Mouse (Mus musculus) kidney, postnatal 14 days (tissue): ENCODE measurements around the gene Mrpl58.
"Not testable (repeated sequence)": the region's sequence is repeated elsewhere in the genome, so short reads cannot be mapped to it uniquely, and the experiment has no call there.

Source experiments
- DNase-seq: peaks from one replicate; pipeline ENCODE4 v3.0.0; 2022; ENCODE audit warnings: mixed read lengths

Mrpl58 gene

DNA sequence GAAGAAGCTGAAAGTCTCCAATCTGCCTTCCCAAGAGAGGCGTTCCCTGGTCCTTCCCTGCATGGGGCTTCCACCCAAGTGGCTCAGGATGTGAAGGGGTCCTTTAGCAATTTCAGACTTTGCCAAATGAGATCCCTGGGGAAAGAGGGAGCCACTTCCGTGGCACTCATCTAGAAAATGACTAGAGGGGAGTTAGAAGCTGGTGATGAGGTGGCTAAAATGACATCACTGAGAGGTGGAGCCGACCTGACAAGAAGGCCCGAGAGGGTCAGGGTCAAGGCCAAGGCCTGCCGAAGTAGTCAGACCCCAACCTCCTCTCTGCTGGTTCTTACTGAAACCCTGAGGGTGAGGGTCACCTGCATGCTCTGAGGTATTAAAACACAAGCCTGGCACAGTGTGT lies 20.7 kb upstream of the Mrpl58 start:
- no peak for DNase-seq

GRCm38 (mm10) chr11:115383701-115384474 lies 19.7 kb upstream of the Mrpl58 start:
- peak; percentile 49 for DNase-seq

DNA sequence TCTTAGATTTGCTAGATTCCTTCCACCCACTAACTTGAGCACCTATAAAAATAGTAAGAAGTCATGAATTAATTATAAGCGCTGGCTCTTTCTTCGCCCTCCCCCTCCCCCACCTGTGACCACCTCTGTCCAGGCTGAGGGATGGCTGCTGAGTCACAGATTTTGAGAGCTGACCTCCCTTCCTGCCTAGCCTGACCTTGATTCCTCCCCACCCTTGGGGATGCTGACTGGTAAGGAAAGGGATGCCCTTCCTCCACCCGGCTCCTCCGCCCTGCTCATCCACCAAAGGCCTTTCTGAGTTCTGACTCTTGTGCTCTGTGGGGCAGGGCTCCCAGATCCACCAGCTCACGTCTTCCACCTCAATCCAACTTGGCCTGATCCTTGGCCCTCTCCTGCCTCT lies 19.0 kb upstream of the Mrpl58 start:
- DNase-seq, result peak; percentile 54

GRCm38 (mm10) chr11:115386859-115387258 lies 16.7 kb upstream of the Mrpl58 start:
- not testable (repeated sequence) for DNase-seq

- no peak for DNase-seq
These were observed 12.2 kb upstream of the Mrpl58 start for GRCm38 (mm10) chr11:115391358-115391757.

GRCm38 (mm10) chr11:115393721-115394325 lies 9.7 kb upstream of the Mrpl58 start:
- DNase-seq, result no peak

- no peak for DNase-seq
These were observed 5.5 kb upstream of the Mrpl58 start for GRCm38 (mm10) chr11:115398085-115398484.

DNA sequence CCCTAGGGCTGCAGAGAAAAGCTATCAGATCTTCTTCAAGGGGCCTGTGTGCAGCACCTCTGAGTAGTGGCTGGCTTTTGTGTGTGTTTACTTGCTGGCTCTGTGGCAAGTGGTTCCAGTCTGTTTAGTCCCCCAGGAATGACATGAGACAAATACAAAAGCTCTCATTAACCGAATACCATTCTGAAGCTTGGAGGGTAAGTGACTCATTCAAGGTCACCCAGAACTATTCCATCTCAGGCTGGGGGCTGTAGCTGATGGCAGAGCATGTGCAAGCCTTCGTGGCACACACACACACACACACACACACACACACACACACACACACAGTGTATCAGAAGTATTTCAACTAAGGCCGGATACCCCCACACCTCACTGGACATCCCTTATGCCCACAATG lies 3.4 kb upstream of the Mrpl58 start:
- no peak for DNase-seq

GRCm38 (mm10) chr11:115400630-115401391 lies 2.7 kb upstream of the Mrpl58 start:
- no peak for DNase-seq

DNA sequence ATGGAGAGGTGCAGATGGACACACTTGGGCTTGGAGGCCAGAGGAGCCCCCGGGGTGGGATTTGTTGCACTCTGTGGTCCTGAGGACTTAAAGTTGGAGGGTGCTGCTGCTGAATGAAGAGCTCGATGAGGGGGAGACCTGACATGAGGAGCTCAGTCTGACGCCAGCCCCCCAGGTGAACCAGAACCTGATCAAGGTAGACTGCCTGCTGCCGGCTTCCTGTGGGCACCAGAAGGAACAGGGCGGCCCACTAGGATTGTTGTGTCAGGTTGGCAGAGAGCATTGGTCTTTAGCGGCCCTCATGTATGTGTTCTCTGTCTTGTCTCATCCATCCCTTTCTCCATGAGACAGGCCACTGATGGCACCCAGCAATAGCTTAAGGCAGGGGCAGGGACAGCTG lies 2.2 kb downstream of the Mrpl58 start:
- DNase-seq, result no peak

GRCm38 (mm10) chr11:115406858-115407401 lies 3.4 kb downstream of the Mrpl58 start:
- DNase-seq, result no peak

- no peak for DNase-seq
These were observed 4.8 kb downstream of the Mrpl58 start for GRCm38 (mm10) chr11:115408266-115408920.

DNA sequence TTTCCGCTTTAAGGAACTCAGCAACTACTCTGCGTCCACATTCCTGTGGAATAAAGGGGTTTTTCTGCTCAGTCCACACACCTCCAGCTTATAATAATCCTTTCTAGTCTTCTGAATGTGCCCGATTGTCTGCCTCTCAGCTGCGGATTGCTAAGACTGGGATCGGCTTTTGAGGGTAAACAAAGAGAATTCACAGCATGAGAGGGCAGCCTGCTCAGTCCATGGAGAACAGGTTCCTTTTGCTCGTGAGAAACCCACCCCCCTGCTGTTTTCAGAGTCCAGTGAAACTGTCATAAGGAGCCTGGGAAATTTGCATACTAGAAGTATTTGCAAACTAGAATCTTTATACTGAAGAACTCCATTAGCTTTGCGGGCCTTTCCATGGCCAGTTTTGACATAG lies 6.0 kb downstream of the Mrpl58 start:
- no peak for DNase-seq

DNA sequence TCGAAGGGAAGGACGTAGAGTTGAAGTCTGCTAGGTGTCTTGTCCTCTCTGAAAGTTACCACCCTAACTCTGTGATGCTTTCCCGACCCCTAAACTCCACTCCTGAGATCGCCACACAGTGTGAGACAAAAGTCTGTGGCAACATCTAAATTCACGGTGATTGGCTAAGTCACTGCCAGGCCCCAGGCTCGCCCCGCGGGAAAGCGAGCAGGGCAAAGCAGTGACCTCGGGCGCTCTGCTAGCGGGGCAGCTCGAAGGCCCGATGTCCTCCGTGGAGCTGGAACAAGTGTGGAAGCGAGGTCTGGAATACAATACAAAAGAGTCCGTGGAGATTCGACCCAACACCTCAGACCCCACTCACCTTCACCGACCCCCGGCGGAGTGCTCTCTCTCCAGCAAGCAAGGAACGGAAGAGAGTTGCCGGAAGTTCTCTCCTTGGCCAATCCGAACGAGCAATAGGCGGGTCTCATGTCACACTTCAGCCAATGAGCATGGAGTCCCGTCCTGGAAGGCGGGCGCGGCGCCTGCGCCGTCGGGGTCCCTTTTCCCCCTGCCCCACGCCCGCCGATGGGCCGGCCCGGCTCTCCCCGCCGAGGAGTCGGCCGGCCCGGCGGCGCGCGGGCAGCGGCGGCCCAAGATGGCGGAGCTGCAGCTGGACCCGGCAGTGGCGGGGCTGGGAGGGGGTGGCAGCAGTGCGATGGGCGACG lies 16.1 kb downstream of the Mrpl58 start, which contains the start of the genes Atp5h and Kctd2:
Gene Atp5h, minus strand, starts transcription at position 432 of the 707 bp plus-strand sequence.
Gene Kctd2, plus strand, starts transcription at position 598 of the 707 bp plus-strand sequence.
- DNase-seq, result peak; percentile 97

GRCm38 (mm10) chr11:115420336-115421190 lies 17.0 kb downstream of the Mrpl58 start:
- peak; percentile 78 for DNase-seq

- DNase-seq, result no peak
These were observed 17.8 kb downstream of the Mrpl58 start for GRCm38 (mm10) chr11:115421328-115421727.

DNA sequence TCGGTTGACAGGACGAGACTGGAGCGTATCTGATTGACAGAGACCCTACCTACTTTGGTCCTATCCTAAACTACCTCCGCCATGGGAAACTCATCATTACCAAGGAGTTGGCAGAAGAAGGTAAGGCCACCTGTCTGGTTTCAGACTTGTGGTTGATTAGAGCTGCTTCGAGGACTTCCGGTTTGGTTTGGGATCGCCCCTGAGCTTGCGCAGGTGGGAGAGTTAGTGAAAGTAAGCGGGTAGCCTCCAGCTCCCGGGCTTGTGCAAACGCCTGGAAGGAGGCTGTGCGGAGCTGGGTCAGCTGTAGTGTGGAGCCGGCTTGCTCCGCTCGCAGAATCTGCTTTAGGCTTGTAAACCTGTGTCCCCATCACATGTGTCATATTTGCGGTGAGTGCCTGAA lies 18.4 kb downstream of the Mrpl58 start:
- DNase-seq, result no peak

GRCm38 (mm10) chr11:115423091-115423490 lies 19.5 kb downstream of the Mrpl58 start:
- no peak for DNase-seq

DNA sequence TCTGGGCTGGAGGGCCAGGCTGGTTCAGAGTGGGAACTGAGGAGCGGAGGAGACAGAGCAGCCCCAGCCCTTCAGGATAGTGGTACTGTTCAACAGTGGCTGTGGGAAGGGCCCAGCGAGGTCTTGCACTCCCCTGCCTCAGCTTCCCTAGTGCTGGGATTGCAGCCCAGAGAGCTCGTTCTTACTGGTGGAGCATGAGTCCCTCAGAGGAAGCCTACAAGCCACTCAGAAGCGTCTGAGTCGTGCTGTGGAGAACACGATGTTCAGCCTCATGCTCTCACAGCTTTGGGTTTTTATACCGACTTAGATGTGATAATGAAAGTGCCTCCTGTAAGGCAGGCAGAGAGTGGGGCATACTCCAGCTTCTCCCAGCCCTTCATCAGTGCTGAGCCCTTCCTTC lies 21.1 kb downstream of the Mrpl58 start:
- no peak for DNase-seq

DNA sequence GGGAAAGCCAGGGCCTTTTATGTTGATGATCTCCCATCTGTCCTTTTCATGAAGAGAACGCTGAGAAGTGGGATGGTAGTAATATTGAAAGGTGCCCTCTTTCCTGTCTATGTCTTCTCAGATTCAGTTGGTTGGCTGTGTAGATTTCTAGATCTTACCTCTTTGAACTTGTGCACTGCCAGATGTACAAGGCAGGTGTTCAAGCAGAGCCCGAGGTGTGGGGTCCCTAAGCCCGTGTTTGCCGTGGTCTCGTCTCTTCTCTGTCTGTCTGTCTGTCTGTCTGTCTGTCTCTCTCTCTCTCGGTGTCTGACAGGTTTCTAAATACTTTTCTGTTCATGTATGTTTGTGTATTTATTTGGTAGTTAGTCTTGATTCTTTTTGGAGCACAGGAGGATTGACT lies 22.1 kb downstream of the Mrpl58 start:
- DNase-seq, result no peak
